Mouse (Mus musculus) hindbrain, postnatal 0 days (tissue): ENCODE results near the gene Nlrp9c. TPM values are rescaled to one million over a fixed set of nuclear protein-coding genes. Genes with fewer than 3 reads are reported as not detected.
"Not testable (repeated sequence)": the region's sequence is repeated elsewhere in the genome, so short reads cannot be mapped to it uniquely, and the experiment has no call there.

Source experiments
- ATAC-seq: fragments of 200-750 bp; cut with Nextera tagmentation; 2 replicates; pipeline ENCODE4 v1.8.0; 2017; ENCODE audit warnings: mild to moderate bottlenecking, moderate TSS enrichment, moderate library complexity
- DNase-seq: peaks from one replicate; pipeline ENCODE4 v3.0.0-alpha.2; 2015; ENCODE audit warnings: low spot score
- H3K27ac ChIP-seq: fragments of 300-500 bp; sonication (generic); 2 replicates; pipeline ENCODE4 v1.5.1; 2014; ENCODE audit warnings: mild to moderate bottlenecking
- H3K27me3 ChIP-seq: fragments of 300-500 bp; sonication (generic); 2 replicates; pipeline ENCODE4 v1.6.1; 2014; ENCODE audit warnings: low read length, mixed read lengths; ENCODE audit not compliant: insufficient read depth
- H3K36me3 ChIP-seq: fragments of 300-500 bp; sonication (generic); 2 replicates; pipeline ENCODE4 v1.6.1; 2014; ENCODE audit warnings: low read length, mixed read lengths; ENCODE audit not compliant: insufficient read depth
- H3K4me1 ChIP-seq: fragments of 300-500 bp; sonication (generic); 2 replicates; pipeline ENCODE4 v1.6.1; 2014; ENCODE audit warnings: antibody characterized with exemption, low read length, mixed read lengths; ENCODE audit not compliant: insufficient read depth
- H3K4me2 ChIP-seq: fragments of 300-500 bp; sonication (generic); 2 replicates; pipeline ENCODE4 v1.6.1; 2014; ENCODE audit warnings: low read depth, mild to moderate bottlenecking, low read length, moderate library complexity, mixed read lengths
- H3K4me3 ChIP-seq: fragments of 300-500 bp; sonication (generic); 2 replicates; pipeline ENCODE4 v1.5.1; 2014; ENCODE audit warnings: low read length
- H3K9ac ChIP-seq: fragments of 300-500 bp; sonication (generic); replicated peaks from 2 replicates; pipeline ENCODE4 v1.6.1; 2014; ENCODE audit warnings: mild to moderate bottlenecking, low read length, moderate library complexity, mixed read lengths
- H3K9me3 ChIP-seq: fragments of 300-500 bp; sonication (generic); 2 replicates; pipeline ENCODE4 v1.6.1; 2016; ENCODE audit warnings: low read length, mixed read lengths
- WGBS: fragments of 180-500 bp; shearing (Covaris S2); extraction: QIAGEN DNeasy Blood & Tissue Kit; methylation state at CpG from one replicate; pipeline ENCODE4 v1.1.7; 2014; 5-methylcytosine and 5-hydroxymethylcytosine counted together
- polyA plus RNA-seq: library from polyadenylated mRNA; unstranded; fragments of >200 nt; fragmentation: Nextera tagmentation; extraction: Ambion mirVana; gene quantifications from 2 replicates; pipeline ENCODE4 v1.2.1, GENCODE M21; 2015
- total RNA-seq: library from RNA; depleted of rRNA; stranded (reverse); fragments of >200 nt; gene quantifications from 2 replicates; pipeline ENCODE4 v1.2.3, GENCODE M21; 2014; rRNA removed

The Nlrp9c gene
- total and polyA plus RNA-seq, 2 experiments from 2014 or later = not detected

DNA sequence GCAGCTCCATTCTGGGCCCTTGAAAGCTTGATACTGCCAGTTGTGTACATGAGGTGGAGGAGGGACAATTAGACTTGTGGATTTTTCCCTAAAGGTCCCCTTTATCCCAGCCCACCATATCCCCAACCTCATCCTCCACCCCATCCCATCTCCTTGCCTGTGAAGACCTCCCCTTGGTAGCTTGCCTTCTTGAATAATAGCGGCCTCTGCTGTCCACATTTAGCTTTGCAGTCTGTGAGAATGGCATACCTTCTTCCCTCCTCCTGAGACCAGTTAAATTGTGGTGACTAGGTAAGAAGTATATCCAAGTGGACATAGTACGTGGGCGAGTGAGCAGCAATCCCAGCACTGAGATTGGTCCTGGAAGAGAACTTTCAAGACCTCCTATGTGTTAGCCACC is 83.1 kb downstream of the Nlrp9c start:
- DNase-seq, H3K36me3 ChIP-seq, H3K4me2 ChIP-seq, H3K4me1 ChIP-seq, H3K4me3 ChIP-seq, ATAC-seq, H3K9ac ChIP-seq, H3K27me3 ChIP-seq, H3K27ac ChIP-seq, H3K9me3 ChIP-seq: not testable (repeated sequence)
- WGBS = 55% methylated on average over 3 of the region's 3 CpGs

GRCm38 (mm10) chr7:26315809-26316208 is 87.7 kb downstream of the Nlrp9c start:
- not testable (repeated sequence) for H3K4me3 ChIP-seq, ATAC-seq, DNase-seq, H3K27ac ChIP-seq, H3K4me1 ChIP-seq, H3K27me3 ChIP-seq, H3K9me3 ChIP-seq, H3K4me2 ChIP-seq, H3K36me3 ChIP-seq, H3K9ac ChIP-seq
- WGBS = 84% methylated on average over 4 of the region's 4 CpGs

DNA sequence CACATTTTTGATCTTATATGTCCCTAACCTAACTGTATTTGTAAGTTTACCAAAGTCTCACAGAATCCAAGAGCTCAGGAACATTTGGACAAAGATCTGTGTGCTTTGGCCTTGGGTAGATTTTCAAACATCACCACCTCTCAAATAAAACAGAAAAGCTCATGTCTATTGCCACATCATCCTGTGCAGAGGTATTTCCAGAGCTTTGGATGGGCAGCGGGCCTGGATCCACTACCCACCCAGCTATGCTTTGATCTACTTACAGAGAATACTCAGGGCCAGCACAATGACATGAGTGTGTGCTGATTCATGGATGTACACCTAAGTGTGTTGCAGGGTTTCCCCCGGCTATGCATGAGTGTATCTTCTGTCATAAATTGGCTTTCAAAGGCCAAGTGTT is 88.3 kb downstream of the Nlrp9c start:
- ATAC-seq, H3K4me1 ChIP-seq, H3K36me3 ChIP-seq, H3K9me3 ChIP-seq, H3K27me3 ChIP-seq, H3K27ac ChIP-seq, H3K4me3 ChIP-seq, H3K4me2 ChIP-seq, DNase-seq, H3K9ac ChIP-seq: not testable (repeated sequence)
- 78% methylated on average over 2 of the region's 2 CpGs for WGBS

GRCm38 (mm10) chr7:26311786-26312185 is 91.7 kb downstream of the Nlrp9c start:
- not testable (repeated sequence) for H3K9me3 ChIP-seq, H3K4me2 ChIP-seq, H3K27me3 ChIP-seq, H3K4me1 ChIP-seq, H3K36me3 ChIP-seq, ATAC-seq, H3K4me3 ChIP-seq, H3K27ac ChIP-seq, DNase-seq, H3K9ac ChIP-seq
- 81% methylated on average over 4 of the region's 4 CpGs for WGBS

- WGBS = 50% methylated on average over 2 of the region's 2 CpGs
- H3K27me3 ChIP-seq, ATAC-seq, H3K9me3 ChIP-seq, H3K36me3 ChIP-seq, H3K27ac ChIP-seq, H3K4me1 ChIP-seq, H3K4me2 ChIP-seq, DNase-seq, H3K4me3 ChIP-seq, H3K9ac ChIP-seq: not testable (repeated sequence)
Observed at GRCm38 (mm10) chr7:26306926-26307325, 96.6 kb downstream of the Nlrp9c start, which contains the start of gene Cyp2a4. Cyp2a4 (plus strand) TSS chr7:26307169.

- H3K36me3 ChIP-seq, ATAC-seq, H3K9ac ChIP-seq, H3K4me3 ChIP-seq, H3K27ac ChIP-seq, DNase-seq, H3K4me1 ChIP-seq, H3K27me3 ChIP-seq, H3K9me3 ChIP-seq, H3K4me2 ChIP-seq: not testable (repeated sequence)
- WGBS = 83% methylated on average over 8 of the region's 8 CpGs
Observed at GRCm38 (mm10) chr7:26303429-26304166, 99.9 kb downstream of the Nlrp9c start.

Other genes starting within 250 kb of the Nlrp9c start
- gene Cyp2b9, start 230.3 kb downstream of the Nlrp9c start, total RNA-seq = not detected in 2 replicates
- gene Cyp2b9, start 230.3 kb downstream of the Nlrp9c start, polyA plus RNA-seq = not detected in 2 replicates
- gene Vmn1r184, start 143.4 kb downstream of the Nlrp9c start, total RNA-seq = not detected in 2 replicates
- not detected in 2 replicates for gene Vmn1r184, start 143.4 kb downstream of the Nlrp9c start, polyA plus RNA-seq
- not detected in 2 replicates for gene Cyp2a4, start 96.5 kb downstream of the Nlrp9c start, total RNA-seq
- gene Cyp2a4, start 96.5 kb downstream of the Nlrp9c start, polyA plus RNA-seq = not detected in 2 replicates
- gene Nlrp4a, start 31.4 kb upstream of the Nlrp9c start, total RNA-seq = not detected in 2 replicates
- gene Nlrp4a, start 31.4 kb upstream of the Nlrp9c start, polyA plus RNA-seq = not detected in 2 replicates
- gene Nlrp9a, start 131.3 kb upstream of the Nlrp9c start, total RNA-seq = not detected in 2 replicates
- gene Nlrp9a, start 131.3 kb upstream of the Nlrp9c start, polyA plus RNA-seq = not detected in 2 replicates
- gene Vmn1r185, start 214.8 kb upstream of the Nlrp9c start, total RNA-seq = not detected in 2 replicates
- gene Vmn1r185, start 214.8 kb upstream of the Nlrp9c start, polyA plus RNA-seq = not detected in 2 replicates